Mouse (Mus musculus) embryonic fibroblast, embryonic 13.5 days (primary cell): Measurements from ENCODE around the gene Syap1.

Experiments
- CTCF ChIP-seq: IDR thresholded peaks from 2 replicates; pipeline ENCODE4 v1.5.1; 2011; ENCODE audit warnings: mild to moderate bottlenecking, control low read depth, low read length, moderate library complexity, borderline replicate concordance; ENCODE audit not compliant: insufficient read depth
- POLR2A ChIP-seq: IDR thresholded peaks from 2 replicates; pipeline ENCODE4 v1.6.1; 2011; ENCODE audit warnings: low read depth, mild to moderate bottlenecking, control low read depth, low read length, moderate library complexity

GRCm38 (mm10) chrX:162921487-162922125 lies 33.4 kb upstream of the Syap1 start:
- TF ChIP-seq CTCF (no peak), POLR2A (no peak)
